Mouse (Mus musculus) ES-CJ7 (cell line): ENCODE data around the gene Ap1g1.

ENCODE experiments used
- DNase-seq: peaks from one replicate; pipeline ENCODE4 v3.0.0; 2011; ENCODE audit warnings: low read depth, low spot score

Ap1g1 gene

DNA sequence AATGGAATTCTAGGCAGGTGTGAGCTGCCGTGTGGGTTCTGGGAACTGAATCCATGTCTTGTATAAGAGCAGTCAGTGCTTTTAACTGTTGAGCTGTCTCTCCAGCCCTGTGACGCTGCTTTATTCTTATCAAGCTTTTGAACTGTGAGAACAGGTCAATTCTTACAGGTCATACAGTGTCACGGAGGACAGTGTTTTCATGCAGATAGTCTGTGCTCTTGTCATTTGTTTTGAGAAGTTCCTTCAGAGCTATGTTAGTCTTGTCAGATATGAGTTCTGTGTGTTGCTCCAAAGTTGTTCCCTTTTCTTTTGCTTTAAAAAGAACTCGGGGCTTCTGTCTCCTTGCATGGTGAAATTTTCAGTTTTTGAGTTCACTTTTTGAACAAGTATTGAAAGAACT lies 2.2 kb downstream of the Ap1g1 start:
- no peak for DNase-seq

DNA sequence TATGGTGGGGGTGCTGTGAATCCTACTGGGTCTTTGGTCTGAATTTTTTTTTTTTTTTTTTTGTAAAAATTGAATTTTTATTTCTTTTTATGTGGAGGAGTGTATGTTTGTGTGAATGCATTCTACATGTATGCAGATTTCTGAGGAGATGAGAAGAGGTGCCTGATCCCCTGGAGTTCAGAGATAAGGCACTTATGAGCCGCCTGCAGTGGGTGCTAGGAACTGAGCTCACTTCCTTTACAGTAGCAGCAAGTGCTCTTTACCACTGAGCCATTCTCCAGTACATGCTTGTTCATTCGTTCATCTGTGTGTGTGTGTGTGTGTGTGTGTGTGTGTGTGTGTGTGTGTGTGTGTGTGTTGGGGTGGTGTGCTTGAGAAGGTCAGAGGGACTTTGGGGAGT lies 12.6 kb downstream of the Ap1g1 start:
- no peak for DNase-seq

DNA sequence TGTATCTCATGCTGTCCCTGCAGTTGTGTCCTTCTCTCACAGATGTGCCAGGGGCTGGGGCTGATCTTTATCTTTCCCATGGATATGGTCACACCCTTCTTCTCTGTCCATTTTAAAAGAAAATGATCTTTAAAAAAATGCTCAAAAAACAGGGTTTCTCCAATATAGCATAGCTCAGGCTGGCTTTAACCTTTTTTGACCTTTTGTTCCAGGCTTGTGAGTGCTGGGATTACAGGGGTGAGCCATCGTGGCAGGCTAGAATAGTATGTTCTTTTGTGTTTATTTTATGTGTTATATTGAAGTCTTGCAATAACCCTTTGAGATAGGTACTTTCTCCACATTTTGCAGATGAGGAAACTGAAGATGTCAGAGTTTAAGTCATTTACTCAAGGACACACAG lies 16.8 kb downstream of the Ap1g1 start:
- DNase-seq, result no peak

DNA sequence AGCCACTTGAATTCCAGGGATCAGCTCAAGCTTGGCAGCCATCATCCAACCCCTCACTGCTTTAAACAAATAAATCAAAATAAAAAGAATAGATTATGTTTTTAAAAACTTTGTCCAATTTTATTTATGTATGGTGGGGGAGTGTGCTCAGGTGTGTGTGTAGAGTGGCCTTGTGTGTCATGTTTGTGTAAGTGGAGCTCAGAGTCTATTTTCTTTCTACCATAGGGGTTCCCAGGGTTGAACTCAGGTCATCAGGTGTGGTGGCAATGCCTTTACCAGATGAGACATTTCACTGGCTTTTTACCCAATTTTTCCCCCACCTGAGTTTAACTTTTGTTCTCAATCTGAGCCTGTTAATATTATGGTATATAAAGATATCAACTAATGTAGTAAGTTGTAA lies 20.4 kb downstream of the Ap1g1 start:
- DNase-seq, result no peak

DNA sequence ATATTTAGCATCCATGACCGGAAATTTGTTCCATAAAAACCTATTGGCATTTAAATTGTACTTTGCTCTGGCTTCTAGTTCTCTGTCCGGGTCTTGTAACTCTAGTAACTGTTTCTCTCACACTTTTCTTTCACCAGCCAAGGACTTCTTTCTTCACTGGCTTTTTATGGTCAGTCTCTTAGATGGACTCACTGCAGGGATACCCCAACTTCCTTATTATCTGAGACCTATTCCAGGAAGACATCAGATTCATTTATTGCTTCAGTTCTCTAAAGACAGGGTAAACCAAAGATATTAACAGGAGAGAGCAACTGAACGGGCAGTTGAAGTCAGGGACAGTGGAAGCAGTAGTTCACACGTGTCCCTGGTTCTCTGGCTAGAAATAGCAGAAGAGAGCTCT lies 20.9 kb downstream of the Ap1g1 start:
- DNase-seq, result no peak

DNA sequence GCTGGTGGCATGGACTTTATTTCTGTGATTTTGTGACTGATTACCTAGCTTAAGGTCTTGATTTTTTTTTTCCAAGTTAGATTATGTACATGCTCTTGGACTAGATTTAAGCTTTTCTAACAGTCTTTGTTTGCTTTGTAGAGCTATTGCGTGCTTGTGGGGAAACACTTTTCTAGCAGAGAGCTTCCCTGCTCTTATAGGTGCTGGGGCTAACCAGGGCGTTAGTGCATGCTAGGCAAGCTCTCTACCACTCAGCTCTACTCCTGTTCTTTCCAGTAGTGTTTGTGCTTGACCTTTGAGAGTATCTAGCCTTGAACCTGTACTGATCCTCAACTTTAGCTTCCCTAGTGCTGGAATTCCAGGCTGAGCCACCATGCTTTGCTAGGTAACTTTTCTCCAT lies 22.0 kb downstream of the Ap1g1 start:
- DNase-seq, result no peak

DNA sequence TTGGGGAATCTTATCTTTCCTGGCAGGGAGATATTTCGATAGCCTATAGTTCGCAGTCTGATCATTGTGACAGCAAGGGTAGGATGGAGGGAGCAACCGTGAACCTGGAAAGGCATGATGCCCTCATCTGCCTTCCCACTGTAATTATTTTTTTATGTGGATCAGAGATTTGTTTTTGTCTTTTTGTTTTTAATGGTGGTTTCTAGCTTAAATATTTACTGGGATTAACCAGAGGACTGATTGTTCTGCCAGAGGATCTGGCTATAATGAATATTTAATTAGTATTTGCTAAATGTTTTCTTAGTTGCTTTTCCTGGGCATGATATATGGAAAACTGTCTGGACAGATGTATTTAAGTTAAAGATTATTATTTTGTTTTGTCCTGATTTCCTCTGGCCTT lies 24.9 kb downstream of the Ap1g1 start:
- DNase-seq, result no peak

DNA sequence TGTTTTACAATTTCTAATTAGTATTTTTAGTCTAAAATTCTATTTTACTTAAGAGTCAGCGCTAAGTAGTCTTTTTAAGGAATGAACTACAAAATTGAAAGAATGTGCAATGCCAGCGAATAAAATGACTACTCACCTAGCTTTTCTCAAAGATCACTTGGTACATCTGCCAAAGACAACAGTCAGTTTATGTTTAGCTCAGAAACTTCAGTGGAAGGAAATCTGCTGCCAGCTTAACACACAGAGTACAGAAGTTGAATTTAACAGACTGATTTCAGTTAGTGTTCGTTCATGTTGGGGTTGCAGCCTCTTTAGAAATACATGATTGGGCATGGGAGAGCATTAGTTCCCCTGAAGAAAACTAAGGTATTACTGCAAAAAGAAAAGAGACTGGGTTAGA lies 25.4 kb downstream of the Ap1g1 start:
- no peak for DNase-seq

DNA sequence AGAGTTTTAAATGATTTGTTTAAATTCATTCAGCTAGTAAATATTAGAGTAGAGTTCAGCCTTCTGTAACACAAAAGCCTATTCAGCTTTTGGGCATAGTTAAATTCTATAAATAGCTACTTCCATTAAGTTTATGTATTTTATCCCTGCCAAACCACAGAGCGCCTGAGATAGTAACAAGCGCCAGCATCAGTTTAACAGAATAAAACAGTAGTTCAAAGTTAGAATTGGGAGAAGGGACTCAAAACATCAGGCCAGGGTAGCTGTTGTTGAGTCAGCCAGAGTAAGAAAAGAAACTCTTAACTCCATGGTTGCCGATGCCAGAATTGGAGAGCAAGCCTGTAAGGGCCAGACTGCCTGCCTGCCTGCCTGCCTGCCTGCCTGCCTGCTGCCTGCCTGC lies 28.2 kb downstream of the Ap1g1 start:
- DNase-seq, result no peak

DNA sequence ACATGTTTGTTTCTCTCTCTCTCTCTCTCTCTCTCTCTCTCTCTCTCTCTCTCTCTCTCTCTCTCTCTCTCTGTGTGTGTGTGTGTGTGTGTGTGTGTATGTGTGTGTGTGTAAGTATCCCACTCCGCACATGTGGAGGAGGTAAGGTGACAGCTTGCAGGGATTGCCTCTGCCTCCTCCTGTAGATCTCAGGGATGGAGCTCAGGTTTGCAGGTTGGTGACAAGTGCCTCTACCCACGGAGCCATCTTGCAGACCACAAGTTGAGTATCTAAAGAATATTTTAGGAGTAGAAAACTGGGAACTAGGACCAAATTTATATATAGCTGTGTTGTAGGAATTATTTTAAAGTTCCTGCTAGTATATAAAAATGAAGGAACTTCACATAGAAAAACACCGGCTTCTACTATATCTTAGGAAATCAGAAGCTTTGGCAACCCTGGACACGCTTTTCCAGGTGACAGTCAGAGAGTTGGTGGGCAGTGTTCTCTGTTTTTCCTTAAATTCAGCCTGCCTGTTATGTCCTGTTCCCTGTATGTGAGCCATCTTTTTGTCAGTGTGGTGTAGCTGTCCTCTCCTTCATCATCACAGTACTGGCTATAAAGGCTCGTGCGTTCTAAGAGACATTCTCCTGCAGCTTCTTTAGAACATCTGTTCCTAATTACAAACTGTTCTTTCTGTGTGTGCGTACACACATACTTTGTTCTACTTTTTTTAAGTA lies 29.2 kb downstream of the Ap1g1 start:
- DNase-seq, result no peak

DNA sequence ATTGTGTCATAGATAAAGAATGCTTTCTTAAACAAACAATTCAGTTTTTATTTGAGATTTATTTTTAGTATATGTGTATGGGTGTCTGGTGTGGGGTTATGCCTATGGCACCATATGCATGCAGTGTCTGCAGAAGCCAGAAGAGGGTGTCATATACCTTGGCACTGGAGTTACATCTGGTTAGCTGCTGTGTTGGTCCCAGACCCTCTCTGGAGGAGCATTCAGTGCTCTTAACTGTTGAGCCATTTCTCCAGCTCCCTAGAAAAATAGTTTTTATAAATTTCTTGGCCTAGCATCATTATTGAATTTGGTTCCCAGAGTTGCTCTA lies 29.7 kb downstream of the Ap1g1 start:
- DNase-seq, result peak; percentile 33

DNA sequence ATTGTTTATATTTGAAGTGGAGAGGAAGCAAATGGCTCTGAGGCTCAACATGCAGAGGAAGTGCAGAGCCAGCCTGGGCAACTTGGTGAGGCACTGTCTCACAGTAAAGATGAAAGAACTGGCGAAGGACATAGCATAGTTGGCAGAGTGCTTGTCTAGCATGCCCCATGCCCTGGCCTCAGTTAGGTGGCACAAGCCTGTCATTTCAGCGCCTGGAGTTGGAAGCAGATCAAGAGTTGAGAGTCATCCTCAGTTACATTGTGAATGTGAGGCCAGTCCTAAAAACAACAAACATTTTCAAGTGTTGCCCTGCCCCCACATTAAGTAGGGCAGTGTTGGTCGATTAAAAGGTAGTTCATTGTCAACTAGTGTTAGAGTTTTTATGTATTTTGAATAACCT lies 32.1 kb downstream of the Ap1g1 start:
- DNase-seq, result no peak

DNA sequence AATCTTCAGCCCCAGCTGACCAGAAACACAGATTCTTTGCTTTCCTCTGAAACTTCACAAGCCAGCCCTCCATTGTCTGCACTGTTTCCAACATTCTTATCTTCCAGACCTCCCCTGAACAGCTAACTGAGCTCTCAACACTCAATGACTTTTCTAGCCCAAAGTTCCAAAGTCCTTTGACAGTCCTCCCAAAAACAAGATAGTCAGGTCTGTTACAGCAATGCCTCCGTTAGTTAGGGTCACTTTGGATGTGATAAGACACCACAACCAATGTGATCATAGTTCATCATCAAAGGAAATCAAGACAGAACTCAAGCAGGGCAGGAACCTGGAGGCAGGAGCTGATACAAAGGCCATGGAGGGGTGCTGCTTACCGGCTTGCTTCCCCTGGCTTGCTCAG lies 36.9 kb downstream of the Ap1g1 start:
- no peak for DNase-seq

DNA sequence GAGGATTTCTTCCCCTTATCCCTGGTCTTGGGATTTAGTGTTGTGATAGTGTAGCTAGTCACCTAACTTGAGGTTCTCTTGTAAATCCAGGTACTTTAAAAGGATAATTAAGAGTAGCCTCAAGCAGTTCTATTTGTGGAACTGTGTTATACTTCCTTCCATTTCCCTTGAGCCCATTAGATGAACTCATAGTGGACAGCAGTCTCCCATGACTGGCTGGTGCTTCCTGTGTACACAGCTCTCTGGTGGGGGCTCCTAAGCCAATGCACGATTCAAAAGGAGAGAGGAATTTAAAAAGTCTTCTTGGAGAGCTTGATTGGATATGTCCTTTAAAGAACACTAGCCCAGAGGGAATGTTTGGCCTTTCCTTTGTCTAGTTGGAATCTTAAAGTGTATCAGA lies 39.6 kb downstream of the Ap1g1 start:
- DNase-seq, result no peak

DNA sequence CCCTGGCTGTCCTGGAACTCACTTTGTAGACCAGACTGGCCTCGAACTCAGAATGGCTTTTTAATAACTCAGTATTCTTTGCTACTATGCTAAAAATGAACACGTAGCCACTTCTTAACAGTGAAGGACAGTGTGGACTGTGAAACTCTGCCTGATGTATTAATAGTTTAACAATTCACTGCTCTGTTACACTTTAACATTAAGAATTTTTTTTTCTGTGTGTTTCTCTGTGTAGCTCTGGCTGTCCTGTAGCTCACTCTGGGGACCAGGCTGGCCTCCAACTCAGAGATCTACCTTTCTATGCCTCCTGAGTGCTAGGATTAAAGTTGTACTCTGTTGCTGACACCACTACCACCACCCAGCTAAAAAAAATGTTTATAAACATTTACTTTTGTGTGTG lies 45.2 kb downstream of the Ap1g1 start:
- no peak for DNase-seq

DNA sequence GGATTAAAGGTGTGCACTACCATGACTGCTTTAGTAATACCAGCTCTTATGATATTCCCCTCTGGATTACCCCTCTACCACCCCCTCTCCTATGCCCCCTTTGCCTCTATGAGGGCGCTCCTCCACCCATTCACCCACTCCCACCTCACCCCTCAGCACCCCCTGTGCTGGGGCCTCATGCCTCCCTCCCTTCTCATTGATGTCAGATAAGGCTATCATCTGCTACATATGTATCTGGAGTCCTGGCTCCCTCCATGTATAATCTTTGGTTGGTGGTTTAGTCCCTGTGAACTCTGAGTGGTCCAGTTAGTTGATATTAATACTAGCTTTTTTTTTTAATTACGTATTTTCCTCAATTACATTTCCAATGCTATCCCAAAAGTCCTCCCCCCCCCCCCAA lies 61.5 kb downstream of the Ap1g1 start:
- no peak for DNase-seq

DNA sequence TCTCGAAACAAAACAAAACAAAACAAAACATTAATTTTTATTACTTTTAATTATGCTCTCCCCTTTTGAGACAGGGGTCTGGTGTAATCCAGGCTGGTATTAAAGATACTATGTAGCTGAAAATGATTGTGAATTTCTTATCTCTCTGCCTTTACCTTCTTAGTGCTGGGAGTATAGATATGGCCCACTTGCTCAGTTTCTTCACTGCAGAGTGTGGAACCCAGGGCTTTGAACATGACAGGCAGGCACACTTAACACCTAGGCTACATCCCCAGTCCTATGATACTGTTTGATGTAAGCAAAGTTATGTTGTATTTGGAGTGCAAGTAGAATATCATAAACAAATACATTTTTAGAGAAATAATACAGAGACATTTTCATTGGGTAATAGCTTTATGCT lies 64.1 kb downstream of the Ap1g1 start:
- DNase-seq, result no peak

DNA sequence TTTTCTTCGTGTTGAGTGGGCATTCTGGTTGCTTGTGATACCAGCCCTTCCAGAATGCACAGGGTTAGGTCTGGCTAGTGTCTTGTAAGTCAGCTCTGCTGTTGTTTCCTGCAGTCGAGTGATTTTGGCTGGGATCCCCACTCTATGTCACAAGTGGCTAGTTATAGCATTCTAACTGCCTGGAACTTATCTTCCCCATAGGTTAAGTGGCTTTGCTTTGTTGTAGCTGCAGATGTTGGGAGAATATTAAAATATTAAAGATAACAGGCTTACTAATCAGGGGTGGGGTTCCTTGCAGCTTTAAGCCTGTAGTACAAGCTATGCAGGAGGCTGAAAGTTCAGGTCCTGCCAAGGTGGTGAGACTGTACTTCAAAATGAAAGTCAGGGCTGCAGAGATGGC lies 69.5 kb downstream of the Ap1g1 start:
- DNase-seq, result no peak

DNA sequence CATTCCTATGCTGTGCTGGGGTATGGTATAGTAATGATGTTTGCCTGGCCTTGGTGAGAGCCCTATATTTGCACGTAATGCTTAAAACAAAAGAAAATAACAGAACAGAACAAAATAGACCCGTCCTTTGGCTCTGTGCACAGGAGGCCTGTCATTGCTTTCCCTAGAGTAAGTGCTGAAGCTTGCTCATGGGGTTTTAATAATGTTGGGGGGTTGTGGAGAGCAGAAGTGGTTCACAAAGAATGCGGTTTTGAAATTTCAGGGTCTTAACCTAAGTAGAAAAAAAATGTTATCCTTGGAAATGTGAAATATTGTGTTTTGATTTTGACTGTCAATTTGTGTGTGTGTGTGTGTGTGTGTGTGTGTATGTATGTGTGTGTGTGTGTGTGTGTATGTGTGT lies 70.6 kb downstream of the Ap1g1 start:
- no peak for DNase-seq

DNA sequence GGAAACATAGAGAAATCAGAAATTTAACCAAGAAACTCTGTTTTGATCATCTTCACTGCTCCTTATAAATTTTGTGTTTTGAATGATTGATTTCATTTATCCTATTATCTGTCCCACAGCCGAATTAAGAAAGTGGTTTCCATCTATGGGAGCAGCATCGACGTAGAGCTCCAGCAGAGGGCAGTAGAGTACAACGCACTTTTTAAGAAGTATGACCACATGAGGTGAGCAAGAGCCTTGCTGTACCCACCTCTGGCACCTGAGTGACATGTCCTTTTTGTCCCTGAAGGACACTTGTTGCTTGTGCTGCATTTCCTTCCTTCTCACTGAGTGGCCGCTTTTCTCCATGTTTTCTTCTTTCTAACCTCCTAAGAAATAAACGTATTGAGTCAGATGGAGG lies 75.1 kb downstream of the Ap1g1 start:
- DNase-seq, result peak; percentile 90

DNA sequence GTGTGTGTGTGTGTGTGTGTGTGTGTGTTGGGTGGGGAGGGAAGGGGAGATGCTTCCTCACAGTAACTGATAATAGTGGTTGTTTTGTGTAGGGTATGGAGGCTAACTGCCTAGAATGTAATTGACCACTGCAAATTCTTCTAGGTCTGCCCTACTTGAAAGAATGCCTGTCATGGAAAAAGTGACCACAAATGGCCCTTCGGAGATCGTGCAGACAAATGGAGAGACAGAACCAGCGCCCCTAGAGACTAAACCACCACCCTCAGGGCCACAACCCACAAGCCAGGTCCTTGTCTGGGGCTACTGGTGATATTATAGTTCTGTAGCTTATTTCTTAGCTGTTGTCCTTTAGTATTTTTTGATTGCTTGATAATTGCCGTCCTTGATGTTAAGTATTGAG lies 76.2 kb downstream of the Ap1g1 start:
- DNase-seq, result no peak

DNA sequence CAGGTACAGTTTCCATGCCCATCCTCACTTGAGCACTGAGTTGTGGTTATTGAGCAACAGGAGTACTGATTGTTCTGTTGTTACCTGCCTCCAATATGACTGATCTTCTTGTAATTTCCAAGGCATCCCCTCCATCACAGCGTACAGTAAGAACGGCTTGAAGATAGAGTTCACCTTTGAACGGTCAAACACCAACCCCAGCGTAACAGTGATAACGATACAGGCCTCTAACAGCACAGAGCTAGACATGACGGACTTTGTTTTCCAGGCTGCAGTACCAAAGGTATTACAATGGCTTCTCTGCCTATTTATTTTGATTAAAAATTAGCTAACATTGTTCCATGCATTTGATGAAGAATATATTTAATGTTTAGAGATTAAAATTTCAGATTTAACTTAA lies 77.1 kb downstream of the Ap1g1 start:
- no peak for DNase-seq

DNA sequence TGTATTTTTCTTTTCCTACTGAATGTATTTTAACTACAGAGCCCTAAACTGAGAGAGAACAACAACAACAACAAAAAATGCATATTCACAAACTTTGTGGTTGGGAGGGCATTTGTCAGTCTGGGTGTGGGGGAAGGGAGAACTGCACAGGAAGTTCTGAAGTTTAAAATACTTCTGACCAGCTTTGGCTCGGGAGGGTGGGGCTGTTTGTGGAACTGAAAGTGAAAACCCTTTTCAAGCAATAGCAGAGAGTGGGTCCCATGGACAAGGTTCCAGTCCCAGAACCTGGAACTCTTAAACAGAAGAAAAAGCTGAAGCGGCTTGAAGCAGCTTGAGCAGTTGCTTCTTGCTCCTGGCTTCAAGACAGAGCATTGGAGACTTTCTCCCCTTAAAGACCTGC lies 85.0 kb downstream of the Ap1g1 start:
- DNase-seq, result no peak

DNA sequence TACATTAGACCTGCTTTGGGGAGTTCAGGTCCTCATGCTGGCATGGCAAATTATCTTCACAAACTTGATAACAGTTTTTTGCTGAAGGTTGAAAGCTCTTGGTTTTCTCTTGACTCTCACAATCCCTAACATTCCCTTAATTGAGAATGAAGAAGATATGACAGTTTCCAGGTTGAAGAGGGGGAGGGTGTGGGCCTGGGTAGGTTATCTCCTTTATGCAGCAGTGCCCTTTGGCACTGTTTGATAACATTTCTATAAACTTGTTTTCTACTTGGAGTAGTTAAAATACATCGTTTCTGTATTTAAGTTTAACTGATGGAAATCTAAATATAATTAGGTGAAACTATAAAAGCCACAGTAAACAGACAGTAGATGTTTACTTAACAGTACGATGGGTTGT lies 86.4 kb downstream of the Ap1g1 start:
- no peak for DNase-seq

DNA sequence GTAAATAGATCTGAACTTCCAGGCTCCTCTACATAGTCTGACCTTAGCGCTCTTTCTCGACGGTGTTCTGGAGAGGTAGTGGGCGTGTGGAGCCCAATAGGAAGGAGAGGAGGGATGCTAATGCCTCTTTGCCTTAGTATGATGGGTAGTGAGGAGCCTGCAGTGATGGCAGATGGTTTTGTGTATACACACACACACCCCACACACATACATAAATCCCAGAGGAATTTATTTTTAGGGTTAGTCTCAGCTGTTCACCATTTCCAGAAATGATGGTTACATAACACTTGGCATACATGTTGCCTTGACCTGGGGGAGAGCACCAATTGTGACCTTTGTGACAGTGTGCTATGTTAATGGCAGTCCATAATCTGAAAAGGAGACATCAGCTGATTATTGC lies 87.2 kb downstream of the Ap1g1 start:
- DNase-seq, result no peak
